Mouse (Mus musculus) bone marrow, adult 2 months (tissue): ENCODE data around the gene Amigo1.

Experiments
- CTCF ChIP-seq: fragments of 200-500 bp; IDR thresholded peaks from 2 replicates; pipeline ENCODE4 v1.5.1; 2011; ENCODE audit warnings: low read length, control low read depth; ENCODE audit not compliant: control insufficient read depth, insufficient read depth
- POLR2A ChIP-seq: fragments of 200-500 bp; IDR thresholded peaks from 2 replicates; pipeline ENCODE4 v1.6.1; 2011; ENCODE audit warnings: low read depth, mild to moderate bottlenecking, control low read depth, low read length, borderline replicate concordance; ENCODE audit not compliant: control insufficient read depth

DNA sequence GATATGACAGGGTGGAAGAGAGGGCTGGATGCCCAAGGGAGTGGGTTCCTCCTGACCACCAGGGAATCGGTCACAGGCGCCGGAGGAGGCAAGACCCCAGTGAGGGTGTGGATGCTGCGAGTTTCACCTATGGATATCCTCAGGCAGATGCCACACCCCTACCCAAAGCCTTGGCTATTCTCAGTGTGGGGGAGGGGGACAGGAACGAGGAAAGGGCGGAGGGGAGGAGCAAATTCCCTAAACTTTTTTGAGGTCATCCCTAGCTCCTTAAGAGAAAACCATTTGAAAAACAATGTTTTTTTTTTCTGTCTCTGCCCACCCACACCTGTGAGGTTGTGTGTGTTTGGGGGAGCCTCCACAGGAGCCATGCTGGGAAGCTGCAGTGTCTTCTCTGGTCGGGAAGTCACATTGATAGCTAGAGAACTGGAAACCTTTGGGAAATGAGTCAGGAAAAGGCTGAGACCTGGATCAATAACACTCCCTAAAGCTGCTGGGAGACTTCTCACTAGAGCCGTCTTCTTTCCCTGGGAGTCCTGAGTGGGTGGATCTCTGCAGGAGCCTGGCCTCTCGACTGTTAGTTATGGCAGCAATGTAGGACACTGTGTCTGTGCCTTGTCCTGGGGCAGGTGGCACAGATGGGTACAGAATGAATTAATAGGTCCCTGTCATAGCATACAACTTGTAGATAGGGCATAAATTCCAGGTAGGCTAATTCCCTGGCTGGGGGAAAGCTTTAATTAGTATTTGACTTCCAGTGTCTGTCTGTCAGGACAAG is 2.8 kb downstream of the Amigo1 start:
- TF ChIP-seq CTCF, result no peak
- no peak for TF ChIP-seq POLR2A
